Mouse (Mus musculus): ENCODE measurements around the gene Pdzd2.

- TF ChIP-seq CTCF (IDR thresholded peaks at IDR 0.05) (no peak), EP300 (IDR thresholded peaks at IDR 0.05) (no peak)
Measured at GRCm38 (mm10) chr15:12480369-12480768, 259.4 kb downstream of the Pdzd2 start.
